Mouse (Mus musculus): ENCODE data around the gene Galnt18.

The Galnt18 gene

DNA sequence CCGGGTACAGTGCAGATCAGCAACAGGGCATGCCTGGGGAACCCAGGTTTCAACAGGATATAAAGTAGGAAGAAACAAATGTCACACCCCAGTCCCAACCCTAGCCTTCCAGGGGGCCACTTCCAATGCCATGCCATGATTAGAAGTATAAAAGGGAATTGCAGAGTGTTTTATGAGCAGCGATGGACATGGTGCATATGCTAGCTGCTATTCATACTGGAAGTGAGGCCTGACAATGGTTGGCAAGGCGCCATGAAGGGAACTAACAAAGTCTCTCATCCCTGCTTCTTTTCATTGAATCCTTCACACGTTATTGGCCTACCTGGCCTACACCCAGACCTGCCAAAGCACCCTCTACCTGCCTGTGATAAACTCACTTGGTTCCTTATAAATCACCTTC lies 295.9 kb downstream of the Galnt18 start:
- DNase-seq (ENCODE audit: low read depth, low spot score), result no peak

DNA sequence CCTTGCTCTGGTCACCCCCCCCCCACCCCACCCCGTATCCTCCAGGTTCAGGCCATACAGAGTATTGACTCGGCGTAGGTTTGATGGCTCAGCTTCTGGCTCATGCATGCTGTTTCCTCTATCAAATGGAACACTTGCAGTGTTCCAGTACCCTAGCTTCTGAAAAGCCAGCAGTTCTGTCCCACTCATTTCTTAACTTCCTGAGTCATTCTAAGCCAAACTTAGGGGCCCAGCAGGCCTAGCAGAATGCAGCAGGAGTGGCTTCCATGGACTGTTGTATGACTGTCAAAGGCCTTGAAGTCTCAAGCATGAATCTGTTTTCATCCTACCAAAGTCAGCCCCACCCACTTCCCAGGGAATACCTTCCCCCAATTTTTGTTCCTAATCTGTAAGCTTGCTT lies 296.5 kb downstream of the Galnt18 start:
- DNase-seq (ENCODE audit: low read depth, low spot score), result no peak

DNA sequence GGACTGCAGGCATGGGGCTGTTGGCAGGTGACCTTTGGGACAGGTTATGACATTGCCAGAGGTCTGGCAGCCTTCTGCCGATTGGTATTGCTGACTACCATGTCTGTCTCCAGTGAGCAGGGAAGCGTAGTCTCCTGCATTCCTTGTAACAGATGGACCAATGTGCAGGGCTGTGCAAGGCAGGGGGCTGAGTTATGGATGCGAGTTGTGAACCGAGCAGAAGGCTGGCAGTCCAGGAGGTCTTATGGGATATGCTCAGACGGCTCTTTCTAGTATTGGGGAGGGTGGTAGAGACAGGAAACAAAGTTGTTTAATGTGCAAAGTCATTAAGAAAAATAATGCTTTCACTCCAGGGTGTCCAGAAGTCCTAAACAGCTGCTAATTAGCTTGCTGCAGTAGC lies 312.1 kb downstream of the Galnt18 start:
- peak; percentile 10 for DNase-seq (ENCODE audit: low read depth, low spot score)

DNA sequence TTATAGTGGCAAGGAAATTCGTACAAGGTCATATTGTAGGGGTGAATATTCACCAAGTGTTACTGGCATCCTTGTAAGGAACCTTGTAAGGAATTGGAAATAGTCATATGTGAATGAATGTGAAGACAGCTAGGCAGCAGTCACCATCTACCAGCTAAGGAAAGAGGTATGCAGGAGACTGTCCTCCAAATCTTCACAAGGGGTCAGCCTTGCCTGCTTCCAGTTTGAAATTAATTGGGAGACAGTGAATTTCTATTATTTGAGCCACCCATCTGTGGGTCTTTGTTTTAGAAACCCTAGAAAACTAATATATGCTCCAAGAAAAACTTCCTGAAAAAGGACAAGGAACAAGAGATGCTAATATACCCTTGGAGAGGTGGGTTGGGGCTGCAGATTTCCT lies 313.1 kb downstream of the Galnt18 start:
- DNase-seq (ENCODE audit: low read depth, low spot score), result no peak

DNA sequence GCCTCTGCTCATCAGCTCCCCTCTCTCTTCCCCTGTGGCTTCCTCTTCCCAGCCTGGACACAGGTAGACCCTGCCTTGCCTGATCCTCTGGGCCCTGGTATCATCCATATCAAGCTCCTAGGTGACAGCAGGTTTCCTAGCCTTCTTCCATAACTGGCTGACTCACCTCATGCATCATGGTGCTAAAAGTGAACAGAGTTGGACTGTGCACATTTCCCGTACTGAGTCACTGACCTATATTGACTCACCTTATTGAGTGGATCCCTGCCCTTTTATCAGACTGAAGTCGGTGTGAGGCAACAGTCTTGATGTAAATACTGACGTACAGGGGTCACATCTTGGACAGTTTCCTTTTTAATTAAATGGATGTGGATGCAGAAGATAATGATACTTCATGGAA lies 313.7 kb downstream of the Galnt18 start:
- no peak for DNase-seq (ENCODE audit: low read depth, low spot score)

DNA sequence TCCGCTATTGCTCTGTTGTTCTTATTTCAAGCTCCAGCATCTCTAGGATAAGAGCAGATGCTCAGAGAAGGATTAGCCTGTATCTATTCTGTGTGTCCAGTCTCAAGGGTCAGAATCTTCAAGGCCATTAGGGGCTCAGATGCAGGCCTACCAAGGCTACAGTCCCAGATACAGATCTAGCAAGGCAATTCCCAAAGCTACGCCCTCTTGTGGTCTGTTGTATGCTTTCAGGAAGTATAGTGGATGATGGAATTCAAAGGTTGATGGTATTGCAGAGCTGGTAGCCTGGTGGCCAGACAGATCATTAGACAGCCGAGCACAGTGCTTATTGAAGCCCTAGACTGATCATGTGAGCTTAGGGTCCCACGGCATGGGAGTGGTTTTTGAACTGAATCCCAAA lies 320.1 kb downstream of the Galnt18 start:
- peak; percentile 24 for DNase-seq (ENCODE audit: low read depth, low spot score)

DNA sequence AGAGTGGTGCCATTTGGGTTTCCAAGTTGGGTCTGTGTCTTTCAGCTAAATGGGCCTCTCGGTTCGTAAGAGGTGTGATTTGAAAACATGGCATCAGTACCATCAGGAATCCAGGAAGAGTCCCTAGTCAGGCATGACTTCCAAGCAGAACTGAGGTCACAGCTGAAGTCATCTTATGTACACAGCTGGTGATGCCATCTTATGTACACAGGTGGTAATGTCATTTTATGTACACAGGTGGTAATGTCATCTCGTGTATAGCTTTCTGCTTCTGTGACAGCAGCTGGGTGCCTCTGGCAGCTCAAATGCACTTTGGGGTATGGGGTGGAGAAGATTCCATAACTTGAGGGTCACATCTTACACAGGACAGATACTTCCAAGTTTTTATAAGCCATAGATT lies 323.8 kb downstream of the Galnt18 start:
- no peak for DNase-seq (ENCODE audit: low read depth, low spot score)

DNA sequence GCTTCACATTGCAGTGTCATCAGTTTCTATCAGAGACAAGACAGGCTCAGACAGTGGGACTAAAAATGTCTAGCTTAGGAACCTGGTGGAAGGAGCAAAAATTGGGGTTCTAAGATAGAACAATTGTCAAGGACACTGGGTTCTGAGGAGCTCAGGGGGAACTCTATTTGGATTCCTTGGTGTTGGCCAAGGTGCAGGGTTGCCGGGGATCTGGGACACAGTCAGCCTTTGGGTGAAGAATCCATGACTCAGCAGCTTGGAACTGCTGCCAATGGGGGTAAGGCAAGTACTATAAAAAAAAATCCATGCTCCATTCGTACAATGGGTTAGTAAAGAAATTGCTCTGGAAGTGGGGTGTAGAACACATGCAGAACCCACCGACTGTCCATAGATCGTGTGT lies 324.2 kb downstream of the Galnt18 start:
- DNase-seq (ENCODE audit: low read depth, low spot score), result no peak

DNA sequence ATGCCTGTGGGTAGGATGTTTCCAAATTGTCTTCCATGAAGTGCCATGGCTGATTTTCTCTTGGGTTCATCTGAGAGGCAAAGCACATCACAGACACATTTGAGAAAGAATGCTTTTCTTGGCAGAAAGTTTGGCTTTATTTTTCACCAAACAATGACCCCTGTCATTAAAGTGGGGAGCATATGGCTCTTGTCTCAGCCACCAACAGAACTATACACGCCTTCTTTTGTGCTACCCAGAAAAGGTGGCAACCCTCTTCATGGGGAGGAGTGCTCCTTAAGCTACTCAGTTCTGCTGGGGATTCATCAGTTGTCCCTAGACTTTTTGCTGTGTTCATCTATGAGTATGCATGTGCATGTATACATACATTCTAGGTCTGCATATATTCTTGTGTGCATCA lies 327.8 kb downstream of the Galnt18 start:
- DNase-seq (ENCODE audit: low read depth, low spot score), result no peak

DNA sequence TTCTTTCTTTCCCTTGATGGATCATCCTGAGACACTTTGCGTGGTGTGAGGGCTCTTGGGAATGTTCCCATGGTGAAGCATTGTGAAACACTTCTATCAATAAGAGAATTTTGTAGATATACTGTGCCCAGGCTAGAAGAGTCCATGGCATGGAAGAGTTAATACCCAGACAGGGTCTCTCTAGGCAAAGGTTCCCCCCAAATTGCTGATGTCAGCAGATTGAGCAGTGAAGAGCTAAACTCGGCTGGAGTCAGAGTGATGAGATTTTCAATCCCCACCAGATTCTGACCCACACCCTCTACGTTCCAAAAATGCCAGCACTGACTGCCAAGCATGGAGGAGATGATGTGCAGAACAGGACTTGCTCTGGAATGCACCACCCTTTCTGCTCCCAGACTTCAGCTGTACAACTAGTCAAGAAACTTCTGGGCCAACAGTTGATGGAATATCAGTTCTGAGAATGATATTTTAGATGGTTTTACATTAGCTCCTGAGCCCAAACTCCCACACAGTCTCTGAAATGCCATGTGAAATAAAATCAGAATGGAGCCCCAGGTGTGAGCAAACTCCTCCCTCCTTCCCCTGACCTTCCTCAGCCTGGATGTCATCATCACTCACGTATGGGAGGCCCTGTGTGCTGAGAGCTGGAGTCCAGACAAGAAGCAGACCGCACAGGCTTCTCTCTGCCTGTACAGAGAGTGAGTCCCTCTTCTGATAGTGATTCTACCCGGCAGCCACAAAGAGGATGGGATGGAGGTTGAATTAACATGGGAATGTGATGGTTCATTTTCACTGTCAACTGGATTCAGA lies 329.3 kb downstream of the Galnt18 start:
- no peak for DNase-seq (ENCODE audit: low read depth, low spot score)

DNA sequence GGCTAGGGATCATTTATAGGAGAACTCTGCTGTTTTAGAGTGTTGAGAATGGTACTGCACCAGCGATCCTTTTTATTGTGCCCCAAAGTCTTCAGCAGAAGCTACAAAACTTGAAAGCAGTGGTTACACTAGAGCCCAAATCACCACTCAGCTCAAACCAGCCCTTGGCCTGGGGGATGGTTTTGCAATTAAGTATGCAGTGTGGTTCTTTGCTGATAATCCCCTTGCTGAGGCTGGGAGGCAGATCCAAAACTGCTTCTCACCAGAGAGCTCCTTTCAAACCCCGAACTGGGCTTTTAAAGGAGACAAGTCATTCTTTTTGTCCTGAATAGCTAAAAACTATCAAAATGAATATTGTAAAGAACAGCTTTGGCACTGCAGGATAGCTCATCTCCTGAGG lies 346.6 kb downstream of the Galnt18 start:
- no peak for DNase-seq (ENCODE audit: low read depth, low spot score)

DNA sequence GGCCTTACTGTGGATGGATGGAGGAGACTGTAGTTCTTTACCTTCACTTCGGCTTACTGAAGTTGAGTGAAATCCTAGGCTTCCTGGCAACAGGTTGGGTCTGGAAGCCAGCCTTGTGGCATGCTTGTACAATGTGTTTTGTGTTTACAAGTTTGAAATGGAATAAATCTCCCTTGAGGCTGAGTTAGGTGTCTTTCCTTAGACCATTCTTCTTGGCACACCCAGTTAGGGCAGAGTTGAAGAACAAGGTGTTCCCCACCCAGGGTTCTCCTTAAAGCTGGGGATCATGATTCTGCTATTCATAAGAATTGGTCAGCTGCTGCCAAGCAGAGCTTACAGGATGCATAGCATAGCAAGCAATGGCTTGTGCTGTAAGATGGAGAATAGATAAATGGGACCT lies 352.4 kb downstream of the Galnt18 start:
- no peak for DNase-seq (ENCODE audit: low read depth, low spot score)

All from R1 (cell line).